Mouse (Mus musculus): ENCODE data around the gene Dmkn.
"Not testable (repeated sequence)": the region's sequence is repeated elsewhere in the genome, so short reads cannot be mapped to it uniquely, and the experiment has no call there.

Gene Dmkn

GRCm38 (mm10) chr7:30812291-30812807, 48.8 kb downstream of the Dmkn start:
- DNase-seq (ENCODE audit: low read depth), result no peak

- no peak for DNase-seq (ENCODE audit: low read depth)
Observed at GRCm38 (mm10) chr7:30820131-30820530, 56.6 kb downstream of the Dmkn start.

- DNase-seq (ENCODE audit: low read depth), result peak; percentile 36
Observed at GRCm38 (mm10) chr7:30820854-30821445, 57.4 kb downstream of the Dmkn start.

- no peak for DNase-seq (ENCODE audit: low read depth)
Observed at GRCm38 (mm10) chr7:30821532-30821931, 58.0 kb downstream of the Dmkn start.

GRCm38 (mm10) chr7:30823675-30824074, 60.1 kb downstream of the Dmkn start, which contains the start of gene Ffar2:
Gene Ffar2, minus strand, starts transcription at chr7:30823775.
- DNase-seq (ENCODE audit: low read depth), result no peak

- DNase-seq (ENCODE audit: low read depth), result no peak
Observed at GRCm38 (mm10) chr7:30824306-30824705, 60.8 kb downstream of the Dmkn start.

GRCm38 (mm10) chr7:30826660-30827059, 63.1 kb downstream of the Dmkn start:
- DNase-seq (ENCODE audit: low read depth), result no peak

GRCm38 (mm10) chr7:30828871-30829270, 65.3 kb downstream of the Dmkn start:
- not testable (repeated sequence) for DNase-seq (ENCODE audit: low read depth)

GRCm38 (mm10) chr7:30829428-30829827, 65.9 kb downstream of the Dmkn start:
- no peak for DNase-seq (ENCODE audit: low read depth)

Measured in naive thymus-derived CD4-positive, alpha-beta T cell, adult 2 months (primary cell).